Mouse (Mus musculus) fibroblast of lung, adult 2 months (primary cell): ENCODE results near the gene Celf5.
A peak's percentile ranks its signal among the peaks of the same experiment; 100 is the strongest.

Experiments used
- DNase-seq: peaks from one replicate; pipeline ENCODE4 v3.0.0-alpha.2; 2011; ENCODE audit warnings: low read depth

Celf5 gene

GRCm38 (mm10) chr10:81426897-81427296 lies 55.6 kb downstream of the Celf5 start:
- DNase-seq = no peak

- DNase-seq = no peak
Observed at GRCm38 (mm10) chr10:81426081-81426671, 56.3 kb downstream of the Celf5 start.

GRCm38 (mm10) chr10:81425236-81425850 lies 57.2 kb downstream of the Celf5 start:
- DNase-seq = peak; percentile 73

- DNase-seq = no peak
Observed at GRCm38 (mm10) chr10:81424246-81425051, 58.1 kb downstream of the Celf5 start.

GRCm38 (mm10) chr10:81423476-81424245 lies 58.8 kb downstream of the Celf5 start:
- no peak for DNase-seq

DNA sequence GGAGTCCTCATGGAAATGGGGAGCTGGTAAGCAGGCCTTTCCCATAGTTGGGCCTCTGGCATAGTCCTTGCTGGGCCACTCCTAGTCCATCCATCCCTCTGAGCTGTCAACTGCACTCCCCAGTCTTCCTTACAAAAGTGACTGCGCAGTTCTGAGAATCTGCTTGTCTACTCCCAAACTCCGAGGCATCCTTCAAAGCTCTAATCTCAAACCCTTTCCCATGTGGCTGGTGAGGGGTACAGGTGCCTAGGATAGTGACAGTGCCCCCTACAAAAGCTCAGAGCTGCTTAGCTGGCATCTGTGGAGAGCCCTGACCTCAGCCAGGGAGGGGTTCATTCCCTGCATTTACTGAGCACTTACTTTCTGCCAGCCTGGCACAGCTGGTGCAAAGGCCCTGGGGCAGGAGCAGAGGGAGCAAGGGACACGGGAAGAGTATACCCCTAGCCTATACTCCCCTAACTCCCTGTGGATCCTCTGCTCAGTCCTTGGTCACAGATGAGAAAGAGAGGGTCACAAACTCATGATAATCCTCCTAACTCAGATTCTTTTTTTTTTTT lies 59.8 kb downstream of the Celf5 start:
- no peak for DNase-seq

GRCm38 (mm10) chr10:81422191-81422590 lies 60.3 kb downstream of the Celf5 start:
- no peak for DNase-seq

DNA sequence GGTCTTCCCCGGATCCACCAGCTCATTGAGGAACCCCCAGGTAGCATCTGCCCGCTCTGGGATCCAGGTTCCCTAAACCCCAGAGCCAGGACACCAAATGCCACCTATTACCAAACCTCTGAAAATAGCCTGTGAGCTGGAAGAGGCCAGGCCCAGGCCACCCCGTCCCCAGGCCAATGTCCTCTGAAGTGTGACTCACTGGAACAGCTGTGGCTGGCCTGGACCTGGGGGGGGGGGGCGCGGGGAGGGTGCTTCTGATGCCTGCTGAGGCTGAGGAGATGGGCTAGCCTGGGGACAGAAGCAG lies 60.8 kb downstream of the Celf5 start:
- DNase-seq = no peak

- DNase-seq = no peak
Observed at GRCm38 (mm10) chr10:81421041-81421796, 61.3 kb downstream of the Celf5 start.

DNA sequence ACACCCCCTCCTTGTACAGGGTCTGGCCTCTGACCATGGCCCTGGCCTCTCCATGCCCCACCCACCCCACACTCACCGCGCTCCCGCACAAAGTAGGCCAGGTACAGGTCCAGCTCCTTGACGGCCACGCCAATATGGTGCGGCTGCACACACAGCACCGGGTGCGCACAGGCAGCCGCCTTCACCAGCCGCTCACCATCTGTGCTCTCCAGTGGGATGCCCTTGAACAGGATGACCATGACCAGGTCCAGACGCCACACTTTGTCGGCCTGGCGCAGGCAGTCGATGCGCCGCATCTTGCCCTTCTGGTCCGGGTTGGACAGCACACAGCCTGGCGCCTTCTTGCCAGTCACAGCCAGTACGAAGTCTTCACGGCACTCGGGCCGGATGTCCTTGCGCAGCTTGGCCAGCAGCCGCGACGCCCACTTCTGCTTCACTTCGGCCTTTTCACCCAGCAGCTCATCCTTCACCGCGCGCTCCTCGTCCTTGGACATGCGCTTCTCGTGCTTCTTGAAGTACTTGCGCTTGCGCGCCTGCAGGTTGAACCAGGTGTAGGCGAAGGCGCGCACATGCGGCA lies 62.2 kb downstream of the Celf5 start:
- no peak for DNase-seq

DNA sequence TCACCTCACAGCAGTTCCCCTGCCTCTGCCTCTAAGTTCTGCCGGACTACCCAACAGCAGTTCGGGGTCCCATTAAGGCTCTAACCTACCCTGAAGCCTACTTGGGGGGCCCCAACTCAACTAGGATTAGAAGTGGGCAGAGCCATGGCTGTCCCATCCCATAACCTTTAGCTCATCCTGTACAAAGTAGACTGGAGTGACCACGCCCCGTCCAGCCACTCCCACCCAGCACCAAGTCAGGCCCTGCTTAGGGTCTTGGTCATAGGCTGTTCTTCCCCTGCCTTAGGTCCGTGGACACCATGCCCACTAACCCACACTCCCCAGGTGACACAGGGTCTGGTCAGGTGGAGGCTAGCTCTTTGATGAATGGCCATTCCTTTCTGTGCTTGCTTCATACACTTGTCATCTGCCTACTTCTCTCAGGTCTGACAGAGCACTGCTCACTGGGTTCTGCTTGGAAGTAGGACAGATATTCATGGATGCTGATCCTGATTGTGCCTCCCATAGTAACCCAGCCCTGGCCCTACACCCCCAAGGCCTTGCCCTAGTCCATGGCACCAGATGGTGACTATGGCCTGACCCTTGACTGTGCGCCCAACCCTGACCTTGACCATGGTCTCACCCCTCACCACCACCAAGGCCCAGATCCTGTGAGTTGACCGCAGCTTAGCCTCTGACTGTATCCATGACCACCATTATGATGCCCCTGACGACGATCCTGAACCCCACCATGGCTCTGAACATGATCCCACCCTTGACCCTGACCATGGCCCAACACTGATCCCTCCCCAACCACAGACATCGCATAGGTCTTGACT lies 63.2 kb downstream of the Celf5 start:
- DNase-seq = no peak

GRCm38 (mm10) chr10:81418216-81419070 lies 64.1 kb downstream of the Celf5 start:
- no peak for DNase-seq

- DNase-seq = no peak
Observed at GRCm38 (mm10) chr10:81417227-81418215, 65.0 kb downstream of the Celf5 start.

- peak; percentile 90 for DNase-seq
Observed at GRCm38 (mm10) chr10:81416581-81417226, 65.8 kb downstream of the Celf5 start.

- no peak for DNase-seq
Observed at GRCm38 (mm10) chr10:81415549-81416310, 66.8 kb downstream of the Celf5 start.

DNA sequence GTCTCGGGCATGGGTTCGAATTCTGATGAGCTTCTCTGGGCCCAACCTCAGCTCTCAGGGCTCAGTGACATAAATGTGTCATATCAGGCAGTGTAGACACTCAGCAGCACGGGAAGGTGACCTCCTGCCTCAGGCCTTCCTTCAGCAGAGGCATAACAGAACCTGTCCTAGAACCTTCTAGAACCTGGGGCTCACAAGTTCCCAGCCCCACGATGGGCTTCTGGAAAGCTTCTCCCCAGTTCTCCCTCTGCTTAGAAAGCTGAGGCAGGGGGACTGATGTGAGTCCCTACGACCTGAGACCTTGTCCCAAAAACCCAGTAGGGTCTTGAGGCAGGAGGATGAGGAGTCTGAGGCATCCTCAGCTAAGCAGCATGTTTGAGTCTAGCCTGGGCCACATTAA lies 67.4 kb downstream of the Celf5 start:
- no peak for DNase-seq

DNA sequence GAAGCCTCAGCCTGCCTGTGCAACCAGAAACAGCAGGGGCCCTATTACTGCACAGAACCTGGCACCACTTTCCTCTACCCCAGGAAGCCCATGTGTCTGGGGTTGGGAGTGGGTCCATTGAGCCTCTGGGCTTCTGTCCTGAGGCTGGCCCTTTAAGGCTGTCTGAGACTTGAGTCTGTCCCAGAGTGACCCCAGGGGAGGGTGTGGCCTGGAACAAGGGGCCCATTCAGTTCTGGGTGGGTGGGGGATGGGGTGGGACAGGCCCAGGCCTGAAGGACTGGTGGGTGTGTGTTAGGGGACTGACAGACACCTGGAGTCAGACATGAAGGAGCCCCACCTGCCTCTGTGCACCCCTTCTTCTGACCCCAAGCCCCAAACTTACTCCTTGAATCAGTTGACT lies 67.8 kb downstream of the Celf5 start:
- no peak for DNase-seq
